Mouse (Mus musculus): ENCODE measurements around the gene Iqsec1. TPM values are rescaled to one million over a fixed set of nuclear protein-coding genes. Genes with fewer than 3 reads are reported as not detected.

The Iqsec1 gene
- polyA plus RNA-seq, 1 experiment from 2014 or later = 21.5 TPM

- Histone ChIP-seq H3K4me3 (replicated peaks) (no peak overlapping the region), H3K4me2 (no peak overlapping the region), H3K9me3 (replicated peaks) (no peaks in the 10 kb centered on the region), H3K4me1 (no peaks in the 10 kb centered on the region), H3K27me3 (replicated peaks) (no peaks in the 10 kb centered on the region), H3K27ac (replicated peaks) (no peak overlapping the region), H3K36me3 (no peaks in the 10 kb centered on the region), H3K9ac (replicated peaks) (no peak overlapping the region)
- ATAC-seq (ENCODE audit: low FRiP score) = no peak
- WGBS = 88% methylated on average over 1 of the region's 1 CpGs
These were observed 40.4 kb downstream of the Iqsec1 start for GRCm38 (mm10) chr6:90948097-90948496.

- Histone ChIP-seq H3K9me3 (replicated peaks) (no peaks in the 10 kb centered on the region), H3K27me3 (replicated peaks) (no peaks in the 10 kb centered on the region), H3K4me2 (no peak overlapping the region), H3K4me1 (no peaks in the 10 kb centered on the region), H3K36me3 (no peaks in the 10 kb centered on the region), H3K4me3 (replicated peaks) (no peak overlapping the region), H3K27ac (replicated peaks) (no peak overlapping the region), H3K9ac (replicated peaks) (no peak overlapping the region)
- ATAC-seq (ENCODE audit: low FRiP score) = no peak
- WGBS = 68% methylated on average over 2 of the region's 2 CpGs
These were observed 42.8 kb downstream of the Iqsec1 start for GRCm38 (mm10) chr6:90945560-90946230.

- H3K27ac ChIP-seq (replicated peaks) = no peak overlapping the region
- H3K4me1 ChIP-seq = peaks cover 14% of the 10 kb centered on the region
- H3K9ac ChIP-seq (replicated peaks) = no peak overlapping the region
- H3K9me3 ChIP-seq (replicated peaks) = no peaks in the 10 kb centered on the region
- 60% methylated on average over 3 of the region's 3 CpGs for WGBS
- no peak for ATAC-seq (ENCODE audit: low FRiP score)
- no peaks in the 10 kb centered on the region for H3K27me3 ChIP-seq (replicated peaks)
- H3K4me2 ChIP-seq = no peak overlapping the region
- no peaks in the 10 kb centered on the region for H3K36me3 ChIP-seq
- no peak overlapping the region for H3K4me3 ChIP-seq (replicated peaks)
These were observed 47.2 kb downstream of the Iqsec1 start for GRCm38 (mm10) chr6:90941257-90941656.

- no peak overlapping the region for H3K4me2 ChIP-seq
- no peaks in the 10 kb centered on the region for H3K36me3 ChIP-seq
- no peak overlapping the region for H3K4me3 ChIP-seq (replicated peaks)
- 94% methylated on average over 3 of the region's 3 CpGs for WGBS
- no peaks in the 10 kb centered on the region for H3K27me3 ChIP-seq (replicated peaks)
- no peak overlapping the region for H3K9ac ChIP-seq (replicated peaks)
- no peak overlapping the region for H3K27ac ChIP-seq (replicated peaks)
- no peaks in the 10 kb centered on the region for H3K9me3 ChIP-seq (replicated peaks)
- peaks cover 23% of the 10 kb centered on the region for H3K4me1 ChIP-seq
- ATAC-seq (ENCODE audit: low FRiP score) = no peak
These were observed 54.8 kb downstream of the Iqsec1 start for GRCm38 (mm10) chr6:90933656-90934055.

- Histone ChIP-seq H3K4me2 (no peak overlapping the region), H3K4me1 (peaks cover 28% of the 10 kb centered on the region), H3K9ac (replicated peaks) (no peak overlapping the region), H3K4me3 (replicated peaks) (no peak overlapping the region), H3K27ac (replicated peaks) (no peak overlapping the region), H3K9me3 (replicated peaks) (no peaks in the 10 kb centered on the region), H3K36me3 (no peaks in the 10 kb centered on the region), H3K27me3 (replicated peaks) (no peaks in the 10 kb centered on the region)
- ATAC-seq (ENCODE audit: low FRiP score) = no peak
- 77% methylated on average over 2 of the region's 2 CpGs for WGBS
These were observed 59.7 kb downstream of the Iqsec1 start for GRCm38 (mm10) chr6:90928806-90929205.

- H3K4me3 ChIP-seq (replicated peaks) = no peak overlapping the region
- H3K9ac ChIP-seq (replicated peaks) = no peak overlapping the region
- peaks cover 47% of the 10 kb centered on the region for H3K4me1 ChIP-seq
- H3K9me3 ChIP-seq (replicated peaks) = no peaks in the 10 kb centered on the region
- H3K4me2 ChIP-seq = no peak overlapping the region
- no peak overlapping the region for H3K27ac ChIP-seq (replicated peaks)
- no peak for ATAC-seq (ENCODE audit: low FRiP score)
- no peaks in the 10 kb centered on the region for H3K36me3 ChIP-seq
- H3K27me3 ChIP-seq (replicated peaks) = no peaks in the 10 kb centered on the region
- WGBS = 26% methylated on average over 3 of the region's 3 CpGs
These were observed 63.0 kb downstream of the Iqsec1 start for GRCm38 (mm10) chr6:90925472-90925871.

- H3K27me3 ChIP-seq (replicated peaks) = no peaks in the 10 kb centered on the region
- no peak overlapping the region for H3K9ac ChIP-seq (replicated peaks)
- no peaks in the 10 kb centered on the region for H3K9me3 ChIP-seq (replicated peaks)
- 88% methylated on average over 3 of the region's 3 CpGs for WGBS
- no peaks in the 10 kb centered on the region for H3K36me3 ChIP-seq
- H3K4me3 ChIP-seq (replicated peaks) = no peak overlapping the region
- no peak overlapping the region for H3K27ac ChIP-seq (replicated peaks)
- peaks cover 53% of the 10 kb centered on the region for H3K4me1 ChIP-seq
- no peak for ATAC-seq (ENCODE audit: low FRiP score)
- no peak overlapping the region for H3K4me2 ChIP-seq
These were observed 63.7 kb downstream of the Iqsec1 start for GRCm38 (mm10) chr6:90924796-90925195.

- Histone ChIP-seq H3K4me2 (no peak overlapping the region), H3K36me3 (no peaks in the 10 kb centered on the region), H3K27me3 (replicated peaks) (no peaks in the 10 kb centered on the region), H3K4me1 (peaks cover 57% of the 10 kb centered on the region), H3K9ac (replicated peaks) (no peak overlapping the region), H3K9me3 (replicated peaks) (no peaks in the 10 kb centered on the region), H3K27ac (replicated peaks) (no peak overlapping the region), H3K4me3 (replicated peaks) (no peak overlapping the region)
- 22% methylated on average over 4 of the region's 4 CpGs for WGBS
- ATAC-seq (ENCODE audit: low FRiP score) = no peak
These were observed 64.1 kb downstream of the Iqsec1 start for GRCm38 (mm10) chr6:90924379-90924778.

GRCm38 (mm10) chr6:90921259-90921946 lies 67.1 kb downstream of the Iqsec1 start:
- H3K27me3 ChIP-seq (replicated peaks) = no peaks in the 10 kb centered on the region
- WGBS = 15% methylated on average over 9 of the region's 9 CpGs

GRCm38 (mm10) chr6:90920510-90921220 lies 67.8 kb downstream of the Iqsec1 start:
- 31% methylated on average over 5 of the region's 5 CpGs for WGBS
- Histone ChIP-seq H3K36me3 (no peaks in the 10 kb centered on the region), H3K9ac (replicated peaks) (no peak overlapping the region), H3K4me1 (peaks cover 57% of the 10 kb centered on the region), H3K27me3 (replicated peaks) (no peaks in the 10 kb centered on the region), H3K4me2 (no peak overlapping the region), H3K9me3 (replicated peaks) (no peaks in the 10 kb centered on the region), H3K4me3 (replicated peaks) (no peak overlapping the region), H3K27ac (replicated peaks) (peak overlapping the region; percentile 51)
- ATAC-seq (ENCODE audit: low FRiP score) = no peak

More at GRCm38 (mm10) chr6:90921259-90921946, 67.1 kb downstream of the Iqsec1 start:
- peaks cover 58% of the 10 kb centered on the region for H3K4me1 ChIP-seq
- peak; percentile 53 for ATAC-seq (ENCODE audit: low FRiP score)
- no peaks in the 10 kb centered on the region for H3K9me3 ChIP-seq (replicated peaks)
- H3K36me3 ChIP-seq = no peaks in the 10 kb centered on the region
- peak overlapping the region; percentile 38 for H3K27ac ChIP-seq (replicated peaks)
- no peak overlapping the region for H3K4me2 ChIP-seq
- H3K9ac ChIP-seq (replicated peaks) = no peak overlapping the region
- H3K4me3 ChIP-seq (replicated peaks) = no peak overlapping the region

- no peak overlapping the region for H3K4me2 ChIP-seq
- peak overlapping the region; percentile 51 for H3K27ac ChIP-seq (replicated peaks)
- H3K27me3 ChIP-seq (replicated peaks) = no peaks in the 10 kb centered on the region
- no peak overlapping the region for H3K9ac ChIP-seq (replicated peaks)
- ATAC-seq (ENCODE audit: low FRiP score) = no peak
- no peaks in the 10 kb centered on the region for H3K9me3 ChIP-seq (replicated peaks)
- no peaks in the 10 kb centered on the region for H3K36me3 ChIP-seq
- WGBS = 46% methylated on average over 4 of the region's 4 CpGs
- no peak overlapping the region for H3K4me3 ChIP-seq (replicated peaks)
- peaks cover 51% of the 10 kb centered on the region for H3K4me1 ChIP-seq
These were observed 68.7 kb downstream of the Iqsec1 start for GRCm38 (mm10) chr6:90919636-90920420.
